Mouse (Mus musculus): Measurements from ENCODE around the gene Fam120c. TPM values are rescaled to one million over a fixed set of nuclear protein-coding genes. Genes with fewer than 3 reads are reported as not detected.

The Fam120c gene
- polyA plus RNA-seq, 1 experiment from 2014 or later: 3.7 TPM

Other genes with a start within 250 kb of the Fam120c start
- 38.6 and 43.2 TPM in 2 replicates for gene Tsr2, start 247.6 kb upstream of the Fam120c start, polyA plus RNA-seq (2015; fragmentation: Nextera tagmentation; extraction: Ambion mirVana)
- 1.9 and 2.2 TPM in 2 replicates for gene Wnk3, start 146.1 kb upstream of the Fam120c start, polyA plus RNA-seq (2015; fragmentation: Nextera tagmentation; extraction: Ambion mirVana)
- gene Phf8, start 176.5 kb downstream of the Fam120c start, polyA plus RNA-seq (2015; fragmentation: Nextera tagmentation; extraction: Ambion mirVana): 15.4 and 18.8 TPM in 2 replicates